Mouse (Mus musculus) lung, embryonic 14.5 days (tissue): ENCODE measurements around the gene Upf2. TPM values are rescaled to one million over a fixed set of nuclear protein-coding genes. Genes with fewer than 3 reads are reported as not detected.

Source experiments
- ATAC-seq: fragments of 200-750 bp; cut with Nextera tagmentation; 2 replicates; pipeline ENCODE4 v1.8.0; 2017; ENCODE audit warnings: mild to moderate bottlenecking, moderate TSS enrichment, moderate library complexity; ENCODE audit not compliant: insufficient read depth
- DNase-seq: peaks from one replicate; pipeline ENCODE4 v3.0.0-alpha.2; 2015
- H3K27ac ChIP-seq: fragments of 300-500 bp; sonication (generic); 2 replicates; pipeline ENCODE4 v1.5.1; 2014; ENCODE audit warnings: low read depth, mild to moderate bottlenecking, moderate library complexity
- H3K27me3 ChIP-seq: fragments of 300-500 bp; sonication (generic); 2 replicates; pipeline ENCODE4 v1.6.1; 2014; ENCODE audit warnings: low read length, control low read depth; ENCODE audit not compliant: insufficient read depth
- H3K36me3 ChIP-seq: fragments of 300-500 bp; sonication (generic); 2 replicates; pipeline ENCODE4 v1.6.1; 2014; ENCODE audit warnings: control low read depth; ENCODE audit not compliant: insufficient read depth
- H3K4me1 ChIP-seq: fragments of 300-500 bp; sonication (generic); 2 replicates; pipeline ENCODE4 v1.6.1; 2014; ENCODE audit warnings: antibody characterized with exemption, control low read depth; ENCODE audit not compliant: insufficient read depth
- H3K4me2 ChIP-seq: fragments of 300-500 bp; sonication (generic); 2 replicates; pipeline ENCODE4 v1.6.1; 2014; ENCODE audit warnings: mild to moderate bottlenecking
- H3K4me3 ChIP-seq: fragments of 300-500 bp; sonication (generic); 2 replicates; pipeline ENCODE4 v1.5.1; 2014; ENCODE audit warnings: low read depth, low read length
- H3K9ac ChIP-seq: fragments of 300-500 bp; sonication (generic); 2 replicates; pipeline ENCODE4 v1.6.1; 2014
- H3K9me3 ChIP-seq: fragments of 300-500 bp; sonication (generic); 2 replicates; pipeline ENCODE4 v1.6.1; 2016; ENCODE audit warnings: low read depth, low read length, control low read depth
- CTCF ChIP-seq: IDR thresholded peaks from 2 replicates; pipeline ENCODE4 v1.5.1; 2016; ENCODE audit warnings: antibody characterized with exemption, low read depth
- WGBS: fragments of 180-500 bp; shearing (Covaris S2); extraction: QIAGEN DNeasy Blood & Tissue Kit; methylation state at CpG from one replicate; pipeline ENCODE4 v1.1.7; 2014; 5-methylcytosine and 5-hydroxymethylcytosine counted together
- polyA plus RNA-seq: library from polyadenylated mRNA; unstranded; fragments of >200 nt; fragmentation: Nextera tagmentation; extraction: Ambion mirVana; gene quantifications from 2 replicates; pipeline ENCODE4 v1.2.1, GENCODE M21; 2014

Gene Upf2
- polyA plus RNA-seq, 1 experiment from 2014 or later, result 11.7 TPM

DNA sequence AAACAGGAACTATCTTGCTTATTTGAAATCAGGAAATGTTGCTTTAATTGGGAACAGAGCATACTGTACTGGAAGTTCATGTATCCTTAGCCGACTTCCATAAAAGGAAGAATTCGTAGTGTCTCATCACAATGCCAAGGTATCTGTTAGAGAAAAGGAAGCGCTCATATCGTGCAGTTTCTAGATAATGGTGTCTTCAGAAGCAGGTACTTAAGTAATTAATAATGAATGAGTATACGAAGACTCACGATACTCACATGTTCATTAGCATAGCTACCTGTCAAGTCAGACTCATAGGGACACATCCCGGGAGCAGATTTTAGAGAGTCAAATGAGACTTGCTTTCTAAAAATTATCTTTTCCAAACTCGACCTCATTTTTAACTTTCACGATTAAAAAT, 148.2 kb downstream of the Upf2 start:
- no peaks in the 10 kb centered on the region for H3K9me3 ChIP-seq
- peaks cover 14% of the 10 kb centered on the region; the same call in 1 of the 2 replicates for H3K27me3 ChIP-seq
- no peak overlapping the region for H3K9ac ChIP-seq
- no peak overlapping the region for H3K4me3 ChIP-seq
- H3K4me2 ChIP-seq, result no peak overlapping the region
- no peak for DNase-seq
- 56% methylated on average over 9 of the region's 9 CpGs for WGBS
- peaks cover 16% of the 10 kb centered on the region; the same call in 1 of the 2 replicates for H3K4me1 ChIP-seq
- H3K27ac ChIP-seq, result peak overlapping the region; percentile 70; the same call in 1 of the 2 replicates
- no peak for TF ChIP-seq CTCF
- H3K36me3 ChIP-seq, result no peaks in the 10 kb centered on the region
- ATAC-seq, result no peak

DNA sequence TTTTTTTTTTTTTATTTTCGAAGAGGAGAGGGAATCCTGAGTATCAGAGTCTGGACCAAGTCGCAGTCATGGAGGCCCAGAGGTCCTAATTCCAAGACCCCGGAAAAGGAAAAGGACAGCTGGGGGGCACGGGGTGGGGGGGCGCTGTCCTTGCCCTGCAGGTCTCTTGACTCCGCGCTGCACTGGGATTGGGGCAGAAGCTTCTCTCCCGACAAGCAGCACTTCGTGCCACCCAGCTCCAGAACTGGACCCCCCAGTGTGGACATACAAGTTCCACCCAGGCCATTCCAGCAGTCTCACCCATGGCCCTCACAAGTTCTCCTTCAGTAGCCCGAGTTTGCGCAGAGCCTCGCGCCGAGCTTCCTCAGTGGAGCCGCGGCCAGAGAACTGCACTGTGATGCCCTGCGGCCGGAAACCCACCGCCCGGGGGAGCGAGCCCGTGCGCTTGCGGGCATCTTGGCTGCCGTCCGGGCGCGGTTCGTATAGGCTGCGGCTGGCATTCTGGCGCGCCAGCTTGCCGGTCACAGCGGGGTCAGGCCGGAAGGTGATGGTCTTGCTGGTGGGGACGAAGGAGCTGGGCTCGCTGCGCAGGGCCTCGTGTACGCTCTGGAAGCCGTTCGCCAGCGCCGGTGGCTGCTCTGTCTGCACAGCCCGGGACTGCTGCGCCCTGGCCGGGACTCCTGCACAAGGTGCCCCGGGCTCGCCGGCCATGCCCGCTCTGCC, 148.9 kb downstream of the Upf2 start:
- 5% methylated on average over 51 of the region's 51 CpGs for WGBS
- Histone ChIP-seq H3K9ac (peak overlapping the region; percentile 57), H3K27ac (0 out of 2 replicates have a peak overlapping the region, but pooled peaks have one; percentile 12), H3K4me3 (peak overlapping the region; percentile 43), H3K27me3 (peaks cover 14% of the 10 kb centered on the region; the same call in 1 of the 2 replicates), H3K4me2 (peak overlapping the region; percentile 90), H3K9me3 (no peaks in the 10 kb centered on the region), H3K4me1 (peaks cover 16% of the 10 kb centered on the region; the same call in 1 of the 2 replicates), H3K36me3 (no peaks in the 10 kb centered on the region)
- ATAC-seq (peak; percentile 78), DNase-seq (peak; percentile 76)
- TF ChIP-seq CTCF, result no peak

DNA sequence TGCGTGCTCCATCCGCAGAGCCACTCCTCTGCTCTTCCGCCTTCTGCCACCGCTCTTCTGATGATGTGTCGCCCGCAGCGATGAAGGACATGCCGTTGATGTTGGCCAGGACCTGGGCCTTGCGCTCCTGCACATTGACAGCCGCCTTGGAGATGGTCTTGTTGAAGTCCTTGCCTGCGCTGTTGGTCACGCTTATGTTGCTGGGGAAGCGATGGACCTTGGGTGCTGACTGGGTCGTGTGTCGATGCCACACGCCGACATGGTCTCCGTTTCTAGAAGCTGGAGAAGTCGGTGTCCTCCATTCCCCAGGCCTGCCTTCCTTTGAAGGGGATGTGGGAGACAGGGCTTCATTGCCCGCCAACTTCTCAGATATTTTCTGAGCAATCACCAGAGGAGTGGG, 149.5 kb downstream of the Upf2 start:
- Histone ChIP-seq H3K27ac (no peak overlapping the region), H3K36me3 (no peaks in the 10 kb centered on the region), H3K4me3 (peak overlapping the region; percentile 43), H3K9me3 (no peaks in the 10 kb centered on the region), H3K27me3 (peaks cover 14% of the 10 kb centered on the region; the same call in 1 of the 2 replicates), H3K4me2 (peak overlapping the region; percentile 90), H3K4me1 (peaks cover 16% of the 10 kb centered on the region; the same call in 1 of the 2 replicates), H3K9ac (peak overlapping the region; percentile 57)
- WGBS, result 24% methylated on average over 20 of the region's 20 CpGs
- no peak for DNase-seq
- 0 out of 2 replicates have a peak, but pooled peaks have one; percentile 1 for ATAC-seq
- no peak for TF ChIP-seq CTCF

DNA sequence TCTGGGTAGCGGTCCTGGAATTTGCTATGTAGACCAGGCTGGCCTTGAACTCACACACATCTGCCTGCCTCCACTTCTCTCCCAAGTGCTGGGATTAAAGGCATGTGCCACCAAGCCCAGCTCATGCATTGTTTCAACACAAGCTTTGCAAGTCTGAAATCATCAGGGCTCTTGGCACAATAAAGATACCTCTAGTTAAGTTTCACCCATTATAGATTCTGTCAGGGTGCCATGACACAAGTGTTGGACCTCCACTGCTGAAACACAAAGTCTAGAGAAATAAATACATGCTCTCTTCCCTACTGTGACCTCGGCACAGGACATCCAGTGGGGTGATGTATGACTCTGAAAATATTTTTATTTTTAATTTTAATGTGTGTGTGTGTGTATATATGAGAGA, 154.2 kb downstream of the Upf2 start:
- WGBS, result 86% methylated on average over 2 of the region's 2 CpGs
- Histone ChIP-seq H3K4me2 (no peak overlapping the region), H3K9ac (no peak overlapping the region), H3K4me1 (0 out of 2 replicates have a peak, but pooled peaks cover 2% of the 10 kb centered on the region), H3K4me3 (no peak overlapping the region), H3K36me3 (no peaks in the 10 kb centered on the region), H3K9me3 (no peaks in the 10 kb centered on the region), H3K27me3 (peaks cover 11% of the 10 kb centered on the region; the same call in 1 of the 2 replicates), H3K27ac (no peak overlapping the region)
- ATAC-seq (no peak), DNase-seq (no peak)
- no peak for TF ChIP-seq CTCF

Other genes with a start within 250 kb of the Upf2 start
- 2.9 and 3.0 TPM in 2 replicates for gene Camk1d, start 237.0 kb upstream of the Upf2 start, polyA plus RNA-seq
- 83.0 and 83.9 TPM in 2 replicates for gene Nudt5, start 106.5 kb upstream of the Upf2 start, polyA plus RNA-seq
- 290 and 295 TPM in 2 replicates for gene Cdc123, start 106.3 kb upstream of the Upf2 start, polyA plus RNA-seq
- gene Gm13199, start 88.5 kb upstream of the Upf2 start, polyA plus RNA-seq, result 2.1 and 2.2 TPM in 2 replicates
- gene Sec61a2, start 56.0 kb upstream of the Upf2 start, polyA plus RNA-seq, result 72.6 and 74.0 TPM in 2 replicates
- gene Dhtkd1, start 8.7 kb upstream of the Upf2 start, polyA plus RNA-seq, result 3.5 and 3.8 TPM in 2 replicates
- 4.9 and 5.9 TPM in 2 replicates for gene Proser2, start 178.7 kb downstream of the Upf2 start, polyA plus RNA-seq